Mouse (Mus musculus): ENCODE measurements around the gene Kmt2c. TPM values are rescaled to one million over a fixed set of nuclear protein-coding genes. Genes with fewer than 3 reads are reported as not detected.

Gene Kmt2c
- total and polyA plus RNA-seq, 3 experiments, result 23.8 to 34.0 (median 26.2) TPM

DNA sequence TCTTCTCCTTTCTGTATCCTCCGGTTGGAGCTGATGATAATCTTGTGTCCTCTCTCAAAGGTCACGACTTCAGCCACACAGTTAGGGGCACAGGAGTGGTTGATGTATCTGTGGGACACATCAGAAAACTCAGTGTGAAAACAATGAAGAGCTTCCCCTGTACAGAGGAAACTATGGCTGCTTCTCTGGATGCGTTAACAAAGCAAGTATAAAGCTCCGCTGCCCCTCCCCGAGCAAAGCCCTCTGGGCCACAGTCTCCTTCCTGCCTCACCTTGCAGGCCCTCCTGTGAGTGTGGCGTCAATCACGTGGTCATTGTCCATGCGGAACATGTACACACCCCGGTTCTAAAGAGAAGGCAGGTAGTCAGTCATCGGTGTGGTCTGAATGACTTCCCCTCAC, 223.0 kb downstream of the Kmt2c start:
- H3K4me3 ChIP-seq (ENCODE audit: control insufficient read depth in 1 of 2, insufficient read depth in 1 of 2, low read depth in 2 of 2, low read length in 2 of 2), result no peak overlapping the region
- no peak for DNase-seq (ENCODE audit: low read depth, low spot score)
- no peak overlapping the region for H3K27ac ChIP-seq (ENCODE audit: control insufficient read depth, low read depth, low read length)
- H3K4me1 ChIP-seq (ENCODE audit: control insufficient read depth in 1 of 2, insufficient read depth in 2 of 2, low read length in 2 of 2), result peaks cover 2 to 4% of the 10 kb centered on the region in 2 experiments; a peak in 2 of 4 replicates
- H3K9ac ChIP-seq (ENCODE audit: control insufficient read depth, low read depth, low read length, poor library complexity, severe bottlenecking), result no peak overlapping the region
- no peaks in the 10 kb centered on the region for H3K9me3 ChIP-seq (replicated peaks; ENCODE audit: insufficient read depth, low read length)
- TF ChIP-seq HCFC1 (IDR thresholded peaks at IDR 0.05; ENCODE audit: low read depth, low read length) (no peak), ZNF384 (IDR thresholded peaks at IDR 0.05; ENCODE audit: low read depth, low read length) (no peak), RCOR1 (IDR thresholded peaks at IDR 0.05; ENCODE audit: low read depth, low read length) (0 out of 2 replicates have a peak, but pooled peaks have one; percentile 25), CHD2 (IDR thresholded peaks at IDR 0.05; ENCODE audit: low read length) (no peak), POLR2AphosphoS5 (IDR thresholded peaks at IDR 0.05; ENCODE audit: borderline replicate concordance, low read depth, low read length) (no peak), MEF2A (IDR thresholded peaks at IDR 0.05; ENCODE audit: extremely low read depth, insufficient replicate concordance, low read depth, low read length, poor library complexity, severe bottlenecking) (no peak)
- H3K36me3 ChIP-seq (ENCODE audit: control insufficient read depth in 1 of 2, insufficient read depth in 2 of 2, low read length in 2 of 2), result peaks cover 2 to 24% of the 10 kb centered on the region in 2 experiments; a peak in 3 of 4 replicates
- H3K27me3 ChIP-seq (ENCODE audit: control insufficient read depth in 1 of 2, insufficient read depth in 2 of 2, low read length in 2 of 2), result no peaks in the 10 kb centered on the region
- H3K79me2 ChIP-seq (ENCODE audit: control insufficient read depth, insufficient read depth, low read length, poor library complexity), result no peaks in the 10 kb centered on the region

DNA sequence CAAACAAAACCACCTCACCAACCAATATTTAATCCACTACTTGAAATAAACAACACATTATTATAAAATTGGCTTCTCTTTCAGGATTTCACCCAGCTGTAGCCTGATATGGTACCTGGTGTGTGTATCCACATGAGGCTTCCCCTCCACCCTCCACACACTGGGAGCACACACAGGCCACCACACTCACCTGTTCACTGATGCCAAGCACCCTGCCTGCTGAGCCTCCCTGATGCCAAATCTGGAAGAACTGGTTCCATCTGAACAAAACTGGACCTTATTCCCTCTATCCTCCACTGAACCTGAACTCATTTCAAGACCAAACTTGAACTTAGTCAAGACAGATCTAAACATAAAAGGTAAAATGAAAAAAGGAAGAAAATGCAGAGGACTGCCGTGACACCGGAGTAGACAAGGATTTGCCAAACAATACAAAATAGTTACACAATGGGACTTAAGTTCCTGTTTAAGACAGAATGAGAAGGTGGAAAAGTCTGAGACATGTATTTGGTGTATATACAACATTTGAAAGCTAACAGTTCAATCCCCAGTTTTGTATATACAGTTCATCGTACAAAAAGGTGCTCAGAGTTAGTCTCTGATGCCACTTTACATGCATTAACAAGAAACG, 230.2 kb downstream of the Kmt2c start:
- H3K4me3 ChIP-seq (ENCODE audit: control insufficient read depth in 1 of 2, insufficient read depth in 1 of 2, low read depth in 2 of 2, low read length in 2 of 2), result no peak overlapping the region
- no peaks in the 10 kb centered on the region for H3K79me2 ChIP-seq (ENCODE audit: control insufficient read depth, insufficient read depth, low read length, poor library complexity)
- H3K36me3 ChIP-seq (ENCODE audit: control insufficient read depth in 1 of 2, insufficient read depth in 2 of 2, low read length in 2 of 2), result no peaks in the 10 kb centered on the region; a peak in 1 of 4 replicates
- H3K27ac ChIP-seq (ENCODE audit: control insufficient read depth, low read depth, low read length), result no peak overlapping the region
- H3K27me3 ChIP-seq (ENCODE audit: control insufficient read depth in 1 of 2, insufficient read depth in 2 of 2, low read length in 2 of 2), result no peaks in the 10 kb centered on the region
- H3K9ac ChIP-seq (ENCODE audit: control insufficient read depth, low read depth, low read length, poor library complexity, severe bottlenecking), result no peak overlapping the region
- no peak for TF ChIP-seq MAZ (IDR thresholded peaks at IDR 0.05; ENCODE audit: low read depth, low read length)
- no peak for TF ChIP-seq SIN3A (IDR thresholded peaks at IDR 0.05; ENCODE audit: low read length)
- TF ChIP-seq BHLHE40 (IDR thresholded peaks at IDR 0.05; ENCODE audit: borderline replicate concordance, low read depth, low read length), result no peak
- no peak for TF ChIP-seq ETS1 (IDR thresholded peaks at IDR 0.05; ENCODE audit: low read depth, low read length)
- no peaks in the 10 kb centered on the region for H3K4me1 ChIP-seq (ENCODE audit: control insufficient read depth in 1 of 2, insufficient read depth in 2 of 2, low read length in 2 of 2)
- DNase-seq (ENCODE audit: low read depth, low spot score), result no peak
- no peaks in the 10 kb centered on the region for H3K9me3 ChIP-seq (replicated peaks; ENCODE audit: insufficient read depth, low read length)

DNA sequence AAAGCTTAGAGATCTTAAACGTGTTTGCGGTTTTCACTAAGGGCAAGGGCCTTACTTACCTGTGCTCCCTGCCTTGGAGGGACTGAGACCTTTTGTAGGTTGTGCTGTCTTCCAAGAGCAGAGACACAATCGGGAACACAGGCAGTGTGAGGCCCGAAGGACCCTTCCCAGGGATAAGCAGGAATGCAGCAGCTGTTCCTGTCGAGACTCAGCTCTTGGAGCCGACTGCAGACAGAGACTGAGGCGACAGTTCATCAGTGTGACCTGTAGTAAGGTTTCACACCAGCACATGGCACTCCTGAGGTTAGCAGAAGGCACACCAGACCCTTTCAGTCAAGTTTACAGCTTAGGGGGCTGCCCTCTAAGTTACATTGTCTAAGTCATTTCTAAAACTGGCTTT, 236.3 kb downstream of the Kmt2c start:
- no peak for DNase-seq (ENCODE audit: low read depth, low spot score)
- Histone ChIP-seq H3K9me3 (replicated peaks; ENCODE audit: insufficient read depth, low read length) (no peaks in the 10 kb centered on the region), H3K27me3 (ENCODE audit: control insufficient read depth in 1 of 2, insufficient read depth in 2 of 2, low read length in 2 of 2) (no peaks in the 10 kb centered on the region), H3K9ac (ENCODE audit: control insufficient read depth, low read depth, low read length, poor library complexity, severe bottlenecking) (no peak overlapping the region), H3K79me2 (ENCODE audit: control insufficient read depth, insufficient read depth, low read length, poor library complexity) (no peaks in the 10 kb centered on the region), H3K4me3 (ENCODE audit: control insufficient read depth in 1 of 2, insufficient read depth in 1 of 2, low read depth in 2 of 2, low read length in 2 of 2) (no peak overlapping the region), H3K27ac (ENCODE audit: control insufficient read depth, low read depth, low read length) (no peak overlapping the region), H3K36me3 (ENCODE audit: control insufficient read depth in 1 of 2, insufficient read depth in 2 of 2, low read length in 2 of 2) (no peaks in the 10 kb centered on the region), H3K4me1 (ENCODE audit: control insufficient read depth in 1 of 2, insufficient read depth in 2 of 2, low read length in 2 of 2) (no peaks in the 10 kb centered on the region)
- TF ChIP-seq POLR2AphosphoS5 (IDR thresholded peaks at IDR 0.05; ENCODE audit: borderline replicate concordance, low read depth, low read length), result no peak
- TF ChIP-seq USF1 (IDR thresholded peaks at IDR 0.05; ENCODE audit: low read depth, low read length), result no peak
- no peak for TF ChIP-seq ETS1 (IDR thresholded peaks at IDR 0.05; ENCODE audit: low read depth, low read length)
- TF ChIP-seq ELF1 (IDR thresholded peaks at IDR 0.05; ENCODE audit: low read depth, low read length), result no peak
- TF ChIP-seq E2F4 (IDR thresholded peaks at IDR 0.05; ENCODE audit: borderline replicate concordance, low read depth, low read length), result no peak
